Mouse (Mus musculus): ENCODE results near the gene Cdipt. TPM values are rescaled to one million over a fixed set of nuclear protein-coding genes. Genes with fewer than 3 reads are reported as not detected.

Gene Cdipt
- polyA plus RNA-seq, 1 experiment from 2014 or later = 82.9 TPM

GRCm38 (mm10) chr7:127016081-127016480 lies 40.4 kb downstream of the Cdipt start:
- WGBS = under 1% methylated on average over 10 of the region's 10 CpGs
- Histone ChIP-seq H3K4me2 (peak overlapping the region; percentile 99), H3K9me3 (replicated peaks) (no peaks in the 10 kb centered on the region), H3K4me3 (peak overlapping the region; percentile 62), H3K27ac (peak overlapping the region; percentile 95), H3K4me1 (peaks cover 63% of the 10 kb centered on the region), H3K9ac (peak overlapping the region; percentile 86), H3K36me3 (ENCODE audit: poor library complexity, severe bottlenecking) (peaks cover 36% of the 10 kb centered on the region), H3K27me3 (no peaks in the 10 kb centered on the region)
- ATAC-seq = peak; percentile 4; the same call in 1 of the 2 replicates

GRCm38 (mm10) chr7:127016481-127016485 lies 40.6 kb downstream of the Cdipt start, which contains the start of gene Pagr1b:
Gene Pagr1b (minus strand): TSS chr7:127016484.
- Histone ChIP-seq H3K36me3 (ENCODE audit: poor library complexity, severe bottlenecking) (peaks cover 36% of the 10 kb centered on the region), H3K4me3 (peak within 1 kb of the TSS; percentile 62), H3K4me2 (peak within 1 kb of the TSS; percentile 99), H3K4me1 (peaks cover 65% of the 10 kb centered on the region), H3K27ac (peak within 1 kb of the TSS; percentile 95), H3K9ac (peak within 1 kb of the TSS; percentile 86), H3K27me3 (no peaks in the 10 kb centered on the region), H3K9me3 (replicated peaks) (no peaks in the 10 kb centered on the region)
- ATAC-seq = no peak

DNA sequence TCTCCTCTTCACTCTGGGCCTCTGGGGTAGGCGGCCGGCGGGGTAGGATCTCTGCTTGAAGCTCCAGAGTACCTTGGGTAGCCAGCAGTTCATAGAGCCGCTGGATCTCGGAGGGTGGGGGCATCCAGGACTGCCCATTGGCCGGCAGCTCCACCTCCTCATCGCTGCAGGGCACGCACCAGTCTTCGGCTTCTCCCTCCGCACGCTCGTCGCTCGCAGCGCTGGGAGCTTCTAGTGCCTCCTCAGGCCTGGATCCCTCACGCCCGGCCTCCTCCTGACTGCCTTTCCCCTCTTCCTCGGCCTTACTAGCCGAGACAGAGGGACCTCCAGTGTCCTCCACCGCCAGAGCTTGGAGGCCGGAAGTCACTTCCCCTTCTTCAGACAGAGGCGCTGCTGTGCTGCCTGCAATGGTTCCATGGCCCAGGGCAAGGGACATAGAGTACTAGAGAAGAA lies 40.8 kb downstream of the Cdipt start:
- Histone ChIP-seq H3K36me3 (ENCODE audit: poor library complexity, severe bottlenecking) (peaks cover 36% of the 10 kb centered on the region), H3K4me1 (peaks cover 68% of the 10 kb centered on the region), H3K9ac (peak overlapping the region; percentile 86), H3K27ac (peak overlapping the region; percentile 95), H3K4me2 (peak overlapping the region; percentile 99), H3K4me3 (peak overlapping the region; percentile 62), H3K9me3 (replicated peaks) (no peaks in the 10 kb centered on the region), H3K27me3 (no peaks in the 10 kb centered on the region)
- peak; percentile 42 for ATAC-seq
- WGBS = under 1% methylated on average over 22 of the region's 22 CpGs

DNA sequence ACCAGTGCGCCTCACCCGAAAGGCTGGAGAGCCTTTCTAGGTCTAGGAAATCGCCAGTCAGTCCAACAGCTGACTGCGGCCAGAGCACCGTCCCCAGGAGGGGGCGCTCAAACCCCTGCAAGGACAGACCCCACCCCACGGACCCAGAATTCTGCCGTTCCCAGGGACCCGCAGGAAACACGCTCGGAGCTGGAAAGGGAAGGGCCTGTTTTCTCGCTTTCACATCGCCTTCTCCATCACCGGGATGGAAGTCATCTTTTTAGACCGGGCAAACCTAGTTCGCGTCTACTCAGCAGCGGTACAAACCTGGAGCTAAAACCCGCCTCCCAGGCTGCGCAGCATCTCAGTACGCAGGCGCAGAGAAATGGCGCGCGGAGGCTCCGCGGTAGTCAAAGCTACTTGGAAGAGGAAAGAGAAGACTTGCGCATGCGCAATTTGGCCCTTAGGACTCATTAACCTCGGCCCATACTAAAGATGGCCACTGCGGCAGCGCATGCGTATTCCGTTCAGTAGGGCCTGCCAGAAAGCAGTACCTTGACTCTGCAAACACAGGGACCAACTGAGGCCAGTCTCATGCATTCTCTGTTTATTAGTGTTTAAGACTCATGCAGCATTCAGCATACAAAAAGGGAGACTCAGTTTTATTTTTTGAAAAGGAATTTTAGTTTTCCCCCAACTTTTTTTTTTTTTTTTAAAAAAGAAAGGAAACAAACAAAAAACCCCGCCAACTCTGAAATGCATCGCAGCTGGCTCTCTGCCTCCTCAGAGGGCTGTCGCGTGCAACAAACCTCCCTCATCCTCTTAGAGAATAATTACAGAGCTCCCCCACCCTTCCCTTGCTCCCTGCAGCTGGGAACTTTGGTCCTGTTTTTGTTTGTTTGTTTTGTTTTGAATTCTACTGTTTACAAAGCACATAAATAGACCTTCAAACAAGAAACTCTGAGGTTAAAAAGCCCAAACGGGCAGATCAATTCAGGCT lies 41.5 kb downstream of the Cdipt start, which contains the start of gene Pagr1a:
TSS of gene Pagr1a (minus strand) at position 382 of the 979 bp plus-strand sequence.
- H3K4me2 ChIP-seq = peak within 1 kb of the TSS; percentile 99
- ATAC-seq = peak; percentile 84
- 3% methylated on average over 39 of the region's 39 CpGs for WGBS
- H3K27ac ChIP-seq = peak within 1 kb of the TSS; percentile 95
- peaks cover 42% of the 10 kb centered on the region for H3K36me3 ChIP-seq (ENCODE audit: poor library complexity, severe bottlenecking)
- H3K9me3 ChIP-seq (replicated peaks) = no peaks in the 10 kb centered on the region
- H3K4me3 ChIP-seq = peak within 1 kb of the TSS; percentile 62
- peak within 1 kb of the TSS; percentile 86 for H3K9ac ChIP-seq
- H3K27me3 ChIP-seq = no peaks in the 10 kb centered on the region
- H3K4me1 ChIP-seq = peaks cover 75% of the 10 kb centered on the region

- Histone ChIP-seq H3K4me1 (peaks cover 82% of the 10 kb centered on the region), H3K9me3 (replicated peaks) (no peaks in the 10 kb centered on the region), H3K9ac (peak overlapping the region; percentile 54), H3K4me3 (peak overlapping the region; percentile 8; the same call in 1 of the 2 replicates), H3K4me2 (peak overlapping the region; percentile 99), H3K36me3 (ENCODE audit: poor library complexity, severe bottlenecking) (peaks cover 42% of the 10 kb centered on the region), H3K27ac (peak overlapping the region; percentile 95), H3K27me3 (no peaks in the 10 kb centered on the region)
- WGBS = 58% methylated on average over 6 of the region's 6 CpGs
- ATAC-seq = no peak
Measured at GRCm38 (mm10) chr7:127017950-127018345, 42.2 kb downstream of the Cdipt start.

GRCm38 (mm10) chr7:127018416-127019305 lies 42.9 kb downstream of the Cdipt start:
- peak overlapping the region; percentile 100 for H3K9ac ChIP-seq
- no peaks in the 10 kb centered on the region for H3K27me3 ChIP-seq
- H3K4me3 ChIP-seq = 0 out of 2 replicates have a peak overlapping the region, but pooled peaks have one; percentile 8
- peak overlapping the region; percentile 95 for H3K27ac ChIP-seq
- no peaks in the 10 kb centered on the region for H3K9me3 ChIP-seq (replicated peaks)
- ATAC-seq = no peak
- 88% methylated on average over 15 of the region's 15 CpGs for WGBS
- peak overlapping the region; percentile 99 for H3K4me2 ChIP-seq
- peaks cover 42% of the 10 kb centered on the region for H3K36me3 ChIP-seq (ENCODE audit: poor library complexity, severe bottlenecking)
- peaks cover 89% of the 10 kb centered on the region for H3K4me1 ChIP-seq

DNA sequence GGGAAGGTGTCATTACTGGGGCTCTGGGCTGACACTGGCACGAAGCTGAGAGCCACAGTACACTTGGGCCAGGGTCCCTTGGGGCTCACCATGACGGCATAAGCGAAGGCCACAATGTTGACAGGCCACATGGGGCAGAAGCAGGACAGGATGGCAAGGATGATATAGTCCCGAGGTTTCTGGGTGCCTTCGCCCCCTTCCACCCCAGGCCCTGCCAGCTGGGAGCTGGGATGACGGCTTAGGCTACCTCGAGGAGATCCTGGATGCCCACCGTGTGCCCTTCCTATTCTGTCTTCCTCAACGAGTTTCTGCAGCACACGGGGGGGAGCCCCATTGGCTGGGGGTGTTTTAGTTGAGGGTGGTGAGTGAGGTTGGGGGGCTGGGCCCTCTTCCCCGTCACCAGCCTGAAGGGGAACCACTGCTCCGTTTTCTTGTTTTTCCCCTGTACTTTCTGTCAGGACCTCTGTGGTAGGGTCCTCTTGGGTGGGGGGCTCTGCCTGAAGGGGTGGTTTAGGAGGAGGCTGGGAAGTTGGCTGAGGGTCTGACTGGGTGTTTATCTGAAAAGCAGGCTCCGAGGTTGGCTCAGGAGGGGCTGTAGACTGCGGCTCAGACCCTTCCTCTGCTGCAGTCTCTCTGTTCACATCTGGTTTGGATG lies 43.7 kb downstream of the Cdipt start:
- peaks cover 42% of the 10 kb centered on the region for H3K36me3 ChIP-seq (ENCODE audit: poor library complexity, severe bottlenecking)
- ATAC-seq = no peak
- peak overlapping the region; percentile 55 for H3K4me3 ChIP-seq
- peak overlapping the region; percentile 99 for H3K4me2 ChIP-seq
- 82% methylated on average over 14 of the region's 14 CpGs for WGBS
- H3K9me3 ChIP-seq (replicated peaks) = no peaks in the 10 kb centered on the region
- peak overlapping the region; percentile 100 for H3K9ac ChIP-seq
- no peak overlapping the region for H3K27ac ChIP-seq
- no peaks in the 10 kb centered on the region for H3K27me3 ChIP-seq
- H3K4me1 ChIP-seq = peaks cover 91% of the 10 kb centered on the region

DNA sequence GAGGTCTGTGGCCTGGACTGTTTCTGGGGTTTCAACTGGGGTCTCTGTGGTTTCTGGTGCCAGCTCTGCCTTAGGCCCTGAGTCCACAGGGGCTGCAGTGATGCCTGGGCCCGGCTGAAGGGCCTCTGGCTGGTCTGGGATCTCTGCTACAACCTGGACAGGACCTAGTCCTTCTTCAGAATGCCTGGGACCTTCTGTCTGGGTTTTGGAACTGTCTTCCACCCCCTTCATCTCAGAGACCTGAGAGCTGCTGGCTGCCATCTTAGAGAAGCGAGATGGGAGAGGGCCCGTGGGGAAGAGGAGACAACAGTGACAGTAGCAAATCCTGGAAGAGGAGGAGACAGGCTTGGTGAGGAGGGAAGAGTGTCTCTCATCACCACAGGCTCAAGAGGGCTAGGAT lies 44.3 kb downstream of the Cdipt start:
- H3K4me2 ChIP-seq = peak overlapping the region; percentile 99
- peaks cover 40% of the 10 kb centered on the region for H3K36me3 ChIP-seq (ENCODE audit: poor library complexity, severe bottlenecking)
- peak overlapping the region; percentile 55 for H3K4me3 ChIP-seq
- ATAC-seq = no peak
- 58% methylated on average over 3 of the region's 3 CpGs for WGBS
- H3K9ac ChIP-seq = peak overlapping the region; percentile 100
- H3K27me3 ChIP-seq = no peaks in the 10 kb centered on the region
- H3K27ac ChIP-seq = 0 out of 2 replicates have a peak overlapping the region, but pooled peaks have one; percentile 92
- H3K9me3 ChIP-seq (replicated peaks) = no peaks in the 10 kb centered on the region
- H3K4me1 ChIP-seq = peaks cover 91% of the 10 kb centered on the region

- no peak for ATAC-seq
- Histone ChIP-seq H3K36me3 (ENCODE audit: poor library complexity, severe bottlenecking) (peaks cover 35% of the 10 kb centered on the region), H3K9me3 (replicated peaks) (no peaks in the 10 kb centered on the region), H3K4me1 (peaks cover 88% of the 10 kb centered on the region), H3K4me3 (peak overlapping the region; percentile 55), H3K9ac (peak overlapping the region; percentile 100), H3K27me3 (no peaks in the 10 kb centered on the region), H3K4me2 (peak overlapping the region; percentile 99), H3K27ac (peak overlapping the region; percentile 92)
- WGBS = 29% methylated on average over 5 of the region's 5 CpGs
Measured at GRCm38 (mm10) chr7:127020491-127020890, 44.8 kb downstream of the Cdipt start.

DNA sequence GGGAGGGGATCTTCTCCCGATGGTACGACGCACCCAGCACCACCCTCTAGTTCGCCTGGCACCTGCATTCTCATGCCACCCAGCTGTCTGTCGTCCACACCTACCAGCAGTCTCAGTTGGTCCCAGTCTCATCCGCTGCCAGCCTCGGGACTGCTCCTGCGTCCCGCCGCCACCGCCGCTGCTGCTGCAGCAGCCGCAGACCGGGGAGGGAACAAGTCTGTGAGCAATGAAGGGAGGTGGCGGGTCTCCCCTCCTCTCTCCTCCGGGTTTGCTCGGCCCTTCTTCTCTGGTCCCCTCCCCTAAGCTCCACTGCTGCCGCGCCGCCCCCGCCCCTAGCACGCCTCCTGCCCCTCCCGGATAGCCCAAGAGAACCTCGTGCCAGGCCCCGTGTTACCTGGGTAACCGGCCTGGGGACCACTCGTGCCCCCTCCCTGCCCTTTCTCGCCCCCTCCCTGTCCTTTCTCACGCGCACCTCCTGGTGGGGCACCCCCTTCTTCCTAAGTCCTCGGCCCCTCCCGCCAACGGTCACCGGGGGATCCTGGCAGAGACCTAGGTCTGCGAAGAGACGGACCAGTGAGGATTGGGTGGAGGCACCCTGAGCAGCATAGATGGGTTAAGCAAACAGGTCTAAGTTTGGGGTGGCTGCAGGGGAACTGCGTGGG lies 45.3 kb downstream of the Cdipt start, which contains the start of the genes Gm42742 and Prrt2:
TSS of gene Gm42742 (minus strand) at position 197 of the 662 bp plus-strand sequence.
TSS of gene Prrt2 (minus strand) at position 311 of the 662 bp plus-strand sequence.
- Histone ChIP-seq H3K9me3 (replicated peaks) (no peaks in the 10 kb centered on the region), H3K27me3 (no peaks in the 10 kb centered on the region), H3K4me1 (peaks cover 82% of the 10 kb centered on the region), H3K27ac (peak within 1 kb of the TSS; percentile 92), H3K4me2 (peak within 1 kb of the TSS; percentile 99), H3K4me3 (peak within 1 kb of the TSS; percentile 55), H3K9ac (peak within 1 kb of the TSS; percentile 100), H3K36me3 (ENCODE audit: poor library complexity, severe bottlenecking) (peaks cover 33% of the 10 kb centered on the region)
- ATAC-seq = peak; percentile 16
- WGBS = 2% methylated on average over 30 of the region's 37 CpGs

Data from forebrain, embryonic 13.5 days (tissue).